Mouse (Mus musculus) CD8-positive naive resting alpha-beta T cell, adult 57 days (primary cell): ENCODE results near the gene Ccm2l. TPM values are rescaled to one million over a fixed set of nuclear protein-coding genes. Genes with fewer than 3 reads are reported as not detected.

Experiments
- total RNA-seq: library from RNA; stranded (reverse); gene quantifications from one replicate; pipeline ENCODE4 v1.2.4, GENCODE M21; 2023

The Ccm2l gene
- not detected for total RNA-seq

DNA sequence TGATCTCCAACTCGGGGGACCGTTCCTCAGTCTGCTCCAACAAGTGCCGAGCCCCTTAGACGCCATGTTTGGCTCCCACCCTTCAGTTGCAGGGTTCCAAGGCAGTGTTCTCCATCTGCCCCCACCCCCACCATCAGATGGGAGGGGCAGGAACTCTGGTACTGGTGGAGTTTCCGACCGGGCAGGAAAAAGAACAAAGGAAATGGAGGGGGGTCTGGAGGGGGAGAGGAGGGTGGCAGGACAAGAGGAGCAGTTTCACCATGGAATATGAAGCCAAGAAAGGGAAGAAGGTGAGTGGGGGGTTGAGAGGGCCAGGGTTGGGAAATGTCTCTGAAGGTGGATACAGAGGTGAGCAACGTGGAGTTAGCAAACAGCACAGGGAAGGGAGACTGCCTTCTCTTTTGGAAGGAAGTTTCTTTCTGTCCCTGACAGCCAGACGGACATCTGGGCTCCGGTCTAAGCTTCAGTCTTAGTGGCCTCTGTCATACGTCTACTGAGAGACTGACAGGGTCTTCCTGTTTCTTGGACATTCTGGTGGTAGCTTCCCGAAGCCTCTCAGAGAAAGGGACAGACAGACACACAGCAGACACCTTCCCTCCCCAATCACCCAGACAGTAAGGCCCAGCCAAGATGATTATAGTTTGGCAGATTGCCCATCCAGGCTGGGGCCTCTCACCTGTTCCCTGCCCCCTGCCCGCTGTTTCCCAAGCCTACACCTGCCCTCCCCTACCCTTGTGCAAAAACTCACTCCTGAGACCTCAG, at the start of gene Ccm2l:
Gene Ccm2l (plus strand): TSS at position 209 of the 762 bp plus-strand sequence.

DNA sequence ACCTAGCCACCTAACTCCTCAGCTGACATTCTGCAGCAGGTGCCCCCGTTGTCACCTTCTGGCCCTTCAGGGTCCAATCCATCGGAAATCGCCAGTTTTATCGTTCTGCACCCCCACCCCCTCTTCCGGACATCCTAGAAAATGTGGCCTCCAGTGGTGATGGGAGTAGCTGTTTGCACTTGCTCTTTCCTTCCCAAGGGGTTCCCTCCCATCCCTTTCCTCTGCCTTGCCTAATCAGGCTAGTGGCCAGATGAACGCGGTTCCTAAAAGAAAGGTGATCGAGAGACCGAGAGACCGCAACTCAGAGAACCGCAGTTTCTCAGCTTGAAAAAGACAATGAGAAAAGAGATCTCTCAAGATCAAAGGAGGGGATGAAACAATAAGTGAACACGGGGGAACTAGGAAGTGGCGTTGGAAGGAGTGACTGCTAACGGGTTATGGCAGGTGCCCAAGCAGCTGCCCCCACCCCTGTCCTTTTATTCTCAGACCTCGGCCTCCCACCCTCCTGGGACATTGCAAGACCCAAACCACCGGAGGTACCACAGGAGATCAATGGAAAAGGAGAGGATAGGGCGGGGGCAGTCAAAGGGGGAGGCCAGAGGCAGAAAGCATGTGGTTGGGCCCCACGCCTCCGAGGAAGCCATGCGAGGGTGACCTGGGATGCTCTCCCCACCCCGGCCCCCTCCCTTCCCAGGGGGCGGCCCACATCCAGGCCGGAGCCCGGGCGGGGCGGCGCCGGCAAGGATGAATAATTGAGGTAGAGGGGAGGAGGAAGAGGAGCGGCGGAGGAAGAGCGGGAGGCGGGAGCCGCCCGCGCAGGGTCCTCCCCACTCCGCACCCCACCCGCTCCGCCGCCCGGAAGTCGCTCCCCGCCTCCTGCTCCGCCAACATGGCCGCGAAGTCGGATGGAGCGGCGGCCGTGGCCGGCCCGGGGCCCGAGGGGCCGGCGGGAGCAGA, 34.4 kb upstream of the Ccm2l start, which contains the start of gene Xkr7:
Gene Xkr7 (plus strand): TSS at position 727 of the 957 bp plus-strand sequence.

DNA sequence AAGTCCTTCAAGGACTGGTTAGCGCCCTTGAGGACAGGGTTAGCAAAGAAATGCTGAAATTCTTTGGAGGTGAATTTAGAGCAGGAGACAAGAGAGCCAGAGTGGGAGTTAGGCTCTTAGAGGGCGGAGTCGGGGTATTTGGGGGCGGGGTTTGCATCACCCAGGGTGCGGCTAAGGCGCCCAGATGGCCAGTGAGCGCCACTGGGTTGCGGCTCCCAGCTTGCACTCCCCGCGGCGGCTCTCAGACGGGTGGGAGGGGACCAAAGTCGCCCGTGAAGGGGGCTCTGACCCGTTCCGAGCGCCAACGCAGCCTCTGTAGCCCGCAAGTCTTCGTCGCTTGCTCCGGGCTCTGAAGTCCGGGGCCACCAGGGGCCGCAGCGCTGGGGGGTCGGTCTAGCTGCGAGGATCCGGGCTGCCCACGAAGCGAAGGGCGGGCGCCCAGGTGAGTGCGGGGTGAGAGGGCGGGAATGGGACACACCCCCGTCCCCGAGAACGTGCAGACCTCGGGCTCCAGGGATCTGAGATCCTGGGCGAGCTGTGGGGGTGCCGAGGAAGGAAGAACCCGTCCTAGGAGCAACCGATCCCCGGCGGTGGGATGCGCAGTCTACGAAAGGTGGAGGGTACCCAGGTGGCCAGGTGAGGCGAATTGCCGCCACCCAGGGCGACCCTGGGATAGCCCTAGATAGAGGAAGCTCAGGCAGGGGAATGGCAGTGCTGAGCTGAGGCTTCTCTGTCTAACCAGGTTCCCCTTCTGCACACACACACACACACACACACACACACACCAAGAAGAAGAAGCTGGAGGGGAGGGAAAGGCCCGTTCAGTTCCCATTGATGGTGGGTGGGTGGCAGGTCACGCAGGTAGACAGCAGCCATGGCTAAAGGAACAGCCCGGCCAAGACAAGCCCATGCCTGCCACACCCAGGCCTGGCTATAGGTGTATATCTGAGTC, 42.8 kb downstream of the Ccm2l start, which contains the start of gene Hck:
Gene Hck (plus strand): TSS at position 156 of the 952 bp plus-strand sequence.

Other genes starting within 250 kb of the Ccm2l start
- 15.6 TPM for gene Bcl2l1, start 234.2 kb upstream of the Ccm2l start, total RNA-seq
- gene Tpx2, start 218.0 kb upstream of the Ccm2l start, total RNA-seq, result 1.5 TPM
- gene Mylk2, start 154.6 kb upstream of the Ccm2l start, total RNA-seq, result not detected
- gene Foxs1, start 132.7 kb upstream of the Ccm2l start, total RNA-seq, result not detected
- not detected for gene Dusp15, start 114.3 kb upstream of the Ccm2l start, total RNA-seq
- not detected for gene Ttll9, start 103.5 kb upstream of the Ccm2l start, total RNA-seq
- gene Pdrg1, start 50.5 kb upstream of the Ccm2l start, total RNA-seq, result 75.9 TPM
- gene Xkr7, start 34.1 kb upstream of the Ccm2l start, total RNA-seq, result not detected
- 13.5 TPM for gene Hck, start 42.5 kb downstream of the Ccm2l start, total RNA-seq
- 77.3 TPM for gene Tm9sf4, start 95.3 kb downstream of the Ccm2l start, total RNA-seq
- 17.5 TPM for gene Tspyl3, start 159.5 kb downstream of the Ccm2l start, total RNA-seq
- 18.5 TPM for gene Plagl2, start 175.5 kb downstream of the Ccm2l start, total RNA-seq
- gene Pofut1, start 175.6 kb downstream of the Ccm2l start, total RNA-seq, result 28.0 TPM
- gene Kif3b, start 225.5 kb downstream of the Ccm2l start, total RNA-seq, result 23.9 TPM